Mouse (Mus musculus) embryonic fibroblast, embryonic 13.5 days (primary cell): ENCODE measurements around the gene Immp2l. TPM values are rescaled to one million over a fixed set of nuclear protein-coding genes. Genes with fewer than 3 reads are reported as not detected.

Source experiments
- H3K27ac ChIP-seq: 2 replicates; pipeline ENCODE4 v1.5.1; 2012; ENCODE audit warnings: low read length, control low read depth, inconsistent platforms; ENCODE audit not compliant: insufficient read depth
- H3K4me1 ChIP-seq: 2 replicates; pipeline ENCODE4 v1.6.1; 2011; ENCODE audit warnings: low read length; ENCODE audit not compliant: control insufficient read depth, insufficient read depth
- H3K4me3 ChIP-seq: 2 replicates; pipeline ENCODE4 v1.5.1; 2011; ENCODE audit warnings: mild to moderate bottlenecking, control low read depth, low read length; ENCODE audit not compliant: insufficient read depth
- CTCF ChIP-seq: IDR thresholded peaks from 2 replicates; pipeline ENCODE4 v1.5.1; 2011; ENCODE audit warnings: mild to moderate bottlenecking, control low read depth, low read length, moderate library complexity, borderline replicate concordance; ENCODE audit not compliant: insufficient read depth
- POLR2A ChIP-seq: IDR thresholded peaks from 2 replicates; pipeline ENCODE4 v1.6.1; 2011; ENCODE audit warnings: low read depth, mild to moderate bottlenecking, control low read depth, low read length, moderate library complexity
- polyA plus RNA-seq: library from polyadenylated mRNA; stranded (reverse); fragments of >200 nt; gene quantifications from 2 replicates; pipeline ENCODE4 v1.2.4, GENCODE M21; 2011; ENCODE audit warnings: low read depth; ENCODE audit not compliant: missing spikeins, insufficient read length

Gene Immp2l
- polyA plus RNA-seq, 1 experiment, result 2.9 TPM

GRCm38 (mm10) chr12:41325756-41326155 lies 301.9 kb downstream of the Immp2l start:
- no peak for TF ChIP-seq POLR2A
- no peak for TF ChIP-seq CTCF
- no peak overlapping the region for H3K27ac ChIP-seq
- H3K4me1 ChIP-seq, result no peaks in the 10 kb centered on the region
- no peak overlapping the region for H3K4me3 ChIP-seq

GRCm38 (mm10) chr12:41330988-41331671 lies 307.2 kb downstream of the Immp2l start:
- H3K4me3 ChIP-seq, result no peak overlapping the region
- TF ChIP-seq POLR2A (no peak), CTCF (no peak)
- no peak overlapping the region for H3K27ac ChIP-seq

GRCm38 (mm10) chr12:41345621-41346020 lies 321.7 kb downstream of the Immp2l start:
- TF ChIP-seq CTCF (no peak), POLR2A (no peak)
- Histone ChIP-seq H3K4me1 (no peaks in the 10 kb centered on the region), H3K27ac (no peak overlapping the region), H3K4me3 (no peak overlapping the region)

More at GRCm38 (mm10) chr12:41330988-41331671, 307.2 kb downstream of the Immp2l start:
- H3K4me1 ChIP-seq, result no peaks in the 10 kb centered on the region

GRCm38 (mm10) chr12:41347494-41347893 lies 323.6 kb downstream of the Immp2l start:
- no peak overlapping the region for H3K27ac ChIP-seq
- H3K4me3 ChIP-seq, result no peak overlapping the region
- TF ChIP-seq CTCF (no peak), POLR2A (no peak)
- H3K4me1 ChIP-seq, result no peaks in the 10 kb centered on the region

GRCm38 (mm10) chr12:41349386-41349785 lies 325.5 kb downstream of the Immp2l start:
- no peak overlapping the region for H3K27ac ChIP-seq
- TF ChIP-seq POLR2A (no peak), CTCF (no peak)
- no peak overlapping the region for H3K4me3 ChIP-seq
- H3K4me1 ChIP-seq, result no peaks in the 10 kb centered on the region

GRCm38 (mm10) chr12:41349814-41350213 lies 325.9 kb downstream of the Immp2l start:
- TF ChIP-seq POLR2A (no peak), CTCF (no peak)
- no peak overlapping the region for H3K4me3 ChIP-seq
- H3K27ac ChIP-seq, result no peak overlapping the region
- H3K4me1 ChIP-seq, result no peaks in the 10 kb centered on the region

- no peak for TF ChIP-seq CTCF
- no peak for TF ChIP-seq POLR2A
- no peak overlapping the region for H3K27ac ChIP-seq
Measured at GRCm38 (mm10) chr12:41351275-41351674, 327.4 kb downstream of the Immp2l start.

GRCm38 (mm10) chr12:41354857-41355256 lies 331.0 kb downstream of the Immp2l start:
- TF ChIP-seq POLR2A (no peak), CTCF (no peak)
- Histone ChIP-seq H3K27ac (no peak overlapping the region), H3K4me1 (no peaks in the 10 kb centered on the region), H3K4me3 (no peak overlapping the region)

More at GRCm38 (mm10) chr12:41351275-41351674, 327.4 kb downstream of the Immp2l start:
- Histone ChIP-seq H3K4me1 (no peaks in the 10 kb centered on the region), H3K4me3 (no peak overlapping the region)

- TF ChIP-seq POLR2A (no peak), CTCF (no peak)
- H3K4me1 ChIP-seq, result no peaks in the 10 kb centered on the region
- H3K4me3 ChIP-seq, result no peak overlapping the region
- no peak overlapping the region for H3K27ac ChIP-seq
Measured at GRCm38 (mm10) chr12:41356040-41356439, 332.1 kb downstream of the Immp2l start.

- H3K27ac ChIP-seq, result no peak overlapping the region
- H3K4me1 ChIP-seq, result no peaks in the 10 kb centered on the region
- TF ChIP-seq POLR2A (no peak), CTCF (no peak)
- no peak overlapping the region for H3K4me3 ChIP-seq
Measured at GRCm38 (mm10) chr12:41386685-41387084, 362.8 kb downstream of the Immp2l start.

- H3K4me3 ChIP-seq, result no peak overlapping the region
- H3K4me1 ChIP-seq, result no peaks in the 10 kb centered on the region
- no peak overlapping the region for H3K27ac ChIP-seq
- TF ChIP-seq CTCF (no peak), POLR2A (no peak)
Measured at GRCm38 (mm10) chr12:41394231-41394630, 370.3 kb downstream of the Immp2l start.
